Mouse (Mus musculus) forebrain, embryonic 13.5 days (tissue): ENCODE data around the gene Plcd1. TPM values are rescaled to one million over a fixed set of nuclear protein-coding genes. Genes with fewer than 3 reads are reported as not detected.

ENCODE experiments used
- ATAC-seq: fragments of 200-750 bp; cut with Nextera tagmentation; 2 replicates; pipeline ENCODE4 v1.8.0; 2017
- H3K27ac ChIP-seq: fragments of 300-500 bp; sonication (generic); 2 replicates; pipeline ENCODE4 v1.5.1; 2015; ENCODE audit warnings: inconsistent platforms, mild to moderate bottlenecking, moderate library complexity
- H3K27me3 ChIP-seq: fragments of 300-500 bp; sonication (generic); 2 replicates; pipeline ENCODE4 v1.6.1; 2015; ENCODE audit warnings: mild to moderate bottlenecking, inconsistent platforms
- H3K36me3 ChIP-seq: fragments of 300-500 bp; sonication (generic); 2 replicates; pipeline ENCODE4 v1.6.1; 2015; ENCODE audit warnings: mild to moderate bottlenecking, inconsistent platforms; ENCODE audit not compliant: poor library complexity, severe bottlenecking
- H3K4me1 ChIP-seq: fragments of 300-500 bp; sonication (generic); 2 replicates; pipeline ENCODE4 v1.6.1; 2015; ENCODE audit warnings: inconsistent platforms
- H3K4me2 ChIP-seq: fragments of 300-500 bp; sonication (generic); 2 replicates; pipeline ENCODE4 v1.6.1; 2015; ENCODE audit warnings: inconsistent platforms, mild to moderate bottlenecking, moderate library complexity
- H3K4me3 ChIP-seq: fragments of 300-500 bp; sonication (generic); 2 replicates; pipeline ENCODE4 v1.5.1; 2015; ENCODE audit warnings: mild to moderate bottlenecking, inconsistent platforms
- H3K9ac ChIP-seq: fragments of 300-500 bp; sonication (generic); 2 replicates; pipeline ENCODE4 v1.6.1; 2015; ENCODE audit warnings: mild to moderate bottlenecking, inconsistent platforms
- H3K9me3 ChIP-seq: fragments of 300-500 bp; sonication (generic); replicated peaks from 2 replicates; pipeline ENCODE4 v1.6.1; 2016; ENCODE audit warnings: inconsistent platforms
- WGBS: fragments of 180-500 bp; shearing (Covaris S2); methylation state at CpG from one replicate; pipeline ENCODE4 v1.1.7; 2015; 5-methylcytosine and 5-hydroxymethylcytosine counted together
- polyA plus RNA-seq: library from polyadenylated mRNA; unstranded; fragments of >200 nt; fragmentation: Nextera tagmentation; extraction: Ambion mirVana; gene quantifications from 2 replicates; pipeline ENCODE4 v1.2.1, GENCODE M21; 2015

Plcd1 gene
- polyA plus RNA-seq, 1 experiment from 2014 or later = 8.4 TPM

DNA sequence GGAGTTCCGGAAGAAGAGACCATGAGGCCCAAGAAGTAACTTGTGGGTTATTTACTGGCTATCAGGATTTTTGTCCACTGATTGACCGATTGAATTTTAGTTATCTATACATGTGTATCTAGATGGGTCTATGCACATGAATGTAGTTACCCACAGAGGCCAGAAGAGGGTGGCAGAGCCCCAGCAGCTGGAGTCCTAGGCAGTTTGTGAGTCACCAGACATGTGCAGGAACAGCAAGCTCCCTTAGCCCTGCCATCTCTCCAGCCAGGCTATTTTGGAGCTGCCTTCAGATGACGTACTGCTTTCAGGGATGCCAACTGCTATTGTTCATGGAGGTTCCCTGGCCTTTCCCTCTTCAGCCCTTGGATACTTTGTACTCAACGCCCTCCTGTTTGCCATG, 14.3 kb upstream of the Plcd1 start:
- no peak for ATAC-seq
- Histone ChIP-seq H3K27ac (no peak overlapping the region), H3K4me3 (no peak overlapping the region), H3K9me3 (no peaks in the 10 kb centered on the region), H3K4me2 (no peak overlapping the region), H3K27me3 (peaks cover 12% of the 10 kb centered on the region), H3K9ac (no peak overlapping the region), H3K4me1 (peaks cover 11% of the 10 kb centered on the region), H3K36me3 (no peaks in the 10 kb centered on the region)
- 85% methylated on average over 4 of the region's 4 CpGs for whole genome bisulfite sequencing

GRCm38 (mm10) chr9:119102783-119103113, 9.4 kb upstream of the Plcd1 start:
- 2% methylated on average over 19 of the region's 19 CpGs for WGBS
- Histone ChIP-seq H3K4me2 (peak overlapping the region; percentile 84), H3K9me3 (no peaks in the 10 kb centered on the region), H3K4me1 (peaks cover 20% of the 10 kb centered on the region), H3K27me3 (peaks cover 20% of the 10 kb centered on the region), H3K36me3 (no peaks in the 10 kb centered on the region), H3K9ac (peak overlapping the region; percentile 61), H3K4me3 (peak overlapping the region; percentile 62), H3K27ac (no peak overlapping the region)
- ATAC-seq = no peak

DNA sequence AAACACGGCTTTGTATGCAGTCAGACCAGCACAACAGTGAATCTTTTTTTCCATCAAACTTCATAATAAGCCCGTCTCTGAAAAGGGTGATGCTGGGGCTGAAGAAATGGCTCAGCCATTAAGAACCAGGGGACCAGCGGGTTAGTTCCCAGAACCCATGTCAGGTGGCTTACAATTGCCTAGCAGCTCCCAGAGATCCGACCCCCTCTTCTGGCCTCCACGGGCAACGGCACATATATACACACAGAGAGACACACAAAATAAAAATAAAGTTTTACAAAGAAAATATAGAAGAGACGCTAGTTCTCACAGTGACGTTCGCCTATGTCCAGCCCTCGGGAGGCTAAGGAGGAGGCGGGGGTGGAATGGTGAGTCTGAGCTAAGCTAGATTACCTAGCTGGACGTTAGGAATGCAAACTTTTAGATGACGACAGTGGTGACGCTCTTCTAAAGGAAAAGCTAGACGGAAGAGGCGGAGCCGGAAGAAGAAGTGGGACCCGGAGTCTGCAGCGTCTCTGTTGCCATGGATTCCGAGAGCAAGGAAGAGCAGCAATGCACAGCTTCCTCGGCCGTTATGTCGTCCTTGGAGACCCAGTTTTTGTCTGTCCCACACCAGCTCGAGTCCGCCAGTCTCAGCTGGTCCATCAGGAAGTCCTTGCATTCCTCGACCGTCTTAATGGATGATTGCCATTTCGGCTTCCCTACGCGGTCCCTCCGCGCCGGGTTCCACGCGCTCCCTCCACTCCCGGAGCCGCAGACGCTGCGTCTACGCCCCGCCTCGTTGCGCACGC, 8.9 kb upstream of the Plcd1 start, which contains the start of gene Dlec1:
Dlec1 (plus strand) TSS at position 487 of the 791 bp plus-strand sequence.
- peak within 1 kb of the TSS; percentile 84 for H3K4me2 ChIP-seq
- H3K4me3 ChIP-seq = peak within 1 kb of the TSS; percentile 62
- no peaks in the 10 kb centered on the region for H3K9me3 ChIP-seq
- ATAC-seq = peak; percentile 93
- 2% methylated on average over 44 of the region's 44 CpGs for WGBS
- H3K4me1 ChIP-seq = peaks cover 20% of the 10 kb centered on the region
- H3K27me3 ChIP-seq = peaks cover 20% of the 10 kb centered on the region
- peak within 1 kb of the TSS; percentile 61 for H3K9ac ChIP-seq
- H3K36me3 ChIP-seq = no peaks in the 10 kb centered on the region
- no peak within 1 kb of the TSS for H3K27ac ChIP-seq

DNA sequence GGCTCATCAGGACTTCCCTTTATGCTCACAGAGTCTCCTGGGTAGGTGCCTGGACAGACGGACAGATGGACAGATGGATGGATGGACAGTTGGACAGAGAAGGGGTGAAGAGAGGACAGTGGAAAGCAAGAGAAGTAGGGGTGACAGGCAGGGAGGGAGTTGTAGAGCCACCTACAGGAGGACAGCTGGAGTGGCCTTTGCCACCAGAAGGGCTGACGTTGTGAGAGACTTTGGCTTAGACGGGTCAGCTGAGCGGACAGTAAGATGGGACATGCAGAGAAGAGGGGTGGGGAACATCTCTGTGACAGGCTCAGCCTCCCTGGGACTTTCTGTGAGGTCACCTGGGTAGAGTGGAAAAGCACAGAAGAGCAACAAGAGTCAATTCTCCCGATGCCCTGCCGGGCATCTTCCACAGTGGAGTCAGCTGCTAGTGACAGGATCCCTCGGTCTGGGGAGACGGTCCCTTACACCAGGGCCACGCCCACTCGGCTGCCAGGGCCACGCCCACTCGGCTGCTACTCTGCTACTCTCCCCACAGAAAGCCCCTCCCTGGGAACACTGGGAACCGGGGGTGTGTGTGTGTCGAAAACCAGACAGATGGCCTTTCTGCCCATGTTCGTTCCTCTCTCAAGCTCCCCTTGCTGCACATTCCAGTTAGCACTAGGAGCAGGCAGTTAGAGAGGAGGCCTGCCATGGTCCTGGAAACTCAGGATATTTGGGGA, 7.0 kb upstream of the Plcd1 start:
- no peak; the same call in 1 of the 2 replicates for ATAC-seq
- H3K4me2 ChIP-seq = no peak overlapping the region
- 17% methylated on average over 15 of the region's 15 CpGs for WGBS

DNA sequence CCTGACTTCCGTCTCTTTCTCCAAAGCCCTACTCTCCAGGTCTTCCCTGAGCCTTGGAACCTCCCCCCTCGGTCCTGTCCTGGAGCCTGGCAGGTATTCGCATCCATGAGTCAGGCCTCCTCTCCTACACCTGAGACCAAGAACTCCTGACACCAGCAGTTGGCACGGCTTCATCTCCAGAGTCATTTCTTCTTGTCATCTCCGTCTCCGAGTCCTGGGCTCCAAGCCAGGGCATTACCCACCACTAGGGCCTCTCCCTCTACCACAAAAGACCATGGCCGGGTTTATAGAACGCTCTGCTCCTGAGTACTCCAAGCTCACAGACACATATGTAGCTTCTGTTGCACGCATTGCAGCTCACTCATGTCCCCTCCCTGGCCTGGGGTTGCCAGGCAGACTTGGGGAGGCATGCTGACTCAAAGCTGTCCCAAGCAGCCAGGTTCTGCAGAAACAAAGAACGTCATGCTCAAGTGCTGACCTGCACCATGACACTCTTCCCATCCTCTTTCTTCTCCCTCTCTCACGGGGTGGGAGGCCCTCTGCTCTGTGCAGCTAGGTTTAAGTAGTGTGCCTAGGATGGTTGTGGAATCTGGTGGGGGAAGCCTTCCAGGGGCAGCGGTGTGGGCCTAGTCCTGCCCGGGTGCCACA, 1.3 kb upstream of the Plcd1 start:
- H3K36me3 ChIP-seq = no peaks in the 10 kb centered on the region

More for the DNA sequence above, 7.0 kb upstream of the Plcd1 start:
- H3K27me3 ChIP-seq = peaks cover 29% of the 10 kb centered on the region
- H3K4me3 ChIP-seq = no peak overlapping the region
- H3K27ac ChIP-seq = no peak overlapping the region
- no peak overlapping the region for H3K9ac ChIP-seq
- H3K36me3 ChIP-seq = no peaks in the 10 kb centered on the region
- H3K4me1 ChIP-seq = peaks cover 20% of the 10 kb centered on the region
- no peaks in the 10 kb centered on the region for H3K9me3 ChIP-seq

DNA sequence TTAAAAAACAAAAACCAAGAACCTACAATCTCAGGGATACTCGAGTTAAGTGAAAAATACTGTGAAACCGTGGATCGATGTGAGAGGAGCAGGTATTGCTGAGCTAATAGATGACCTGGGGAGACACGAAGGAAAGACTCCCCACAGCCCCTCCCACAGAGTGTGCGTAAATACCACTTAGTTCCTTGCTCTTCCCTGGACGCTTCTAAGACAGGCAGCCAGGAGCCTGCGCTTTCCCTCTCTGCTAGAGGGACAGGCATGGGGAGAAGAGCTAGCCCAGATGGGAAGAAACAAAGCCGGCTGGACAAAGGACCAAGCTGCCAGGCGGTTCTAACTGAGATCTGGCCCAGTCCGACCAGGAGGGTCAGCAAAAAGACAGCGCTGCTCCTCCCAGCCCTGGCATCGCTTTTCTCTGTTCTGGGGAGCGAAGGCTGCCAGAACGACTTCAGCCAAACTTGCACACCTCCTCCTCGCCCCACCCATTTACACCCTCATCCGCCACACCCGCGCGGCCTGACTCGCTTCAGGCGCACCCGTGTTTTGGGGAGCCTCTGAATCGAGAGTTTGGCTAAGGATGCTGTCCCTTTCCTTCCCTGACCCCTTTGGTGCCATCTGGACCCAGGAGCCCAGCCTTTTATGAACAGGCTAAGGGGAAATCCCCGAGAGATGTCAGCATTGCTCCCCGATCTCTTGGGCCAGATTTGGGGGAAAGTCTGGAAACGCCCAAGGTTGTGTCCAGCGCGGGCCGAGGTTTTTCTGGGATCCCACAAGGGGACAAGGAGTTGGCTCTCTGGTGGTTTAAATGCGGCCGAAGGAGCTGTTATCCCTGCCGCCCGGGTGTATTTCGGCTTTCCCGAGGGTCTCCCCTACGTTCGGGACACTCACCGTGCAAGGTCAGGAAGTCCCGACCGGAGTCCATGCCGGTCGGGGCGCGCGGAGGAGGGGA, 556 bp downstream of the Plcd1 start:
- H3K4me1 ChIP-seq = peaks cover 35% of the 10 kb centered on the region
- peak overlapping the region; percentile 72 for H3K4me2 ChIP-seq
- WGBS = 3% methylated on average over 45 of the region's 45 CpGs
- peak overlapping the region; percentile 46 for H3K4me3 ChIP-seq
- peaks cover 49% of the 10 kb centered on the region for H3K27me3 ChIP-seq
- no peak overlapping the region for H3K27ac ChIP-seq
- peak overlapping the region; percentile 56 for H3K9ac ChIP-seq
- no peaks in the 10 kb centered on the region for H3K36me3 ChIP-seq
- ATAC-seq = no peak
- H3K9me3 ChIP-seq = no peaks in the 10 kb centered on the region

More for the DNA sequence above, 1.3 kb upstream of the Plcd1 start:
- ATAC-seq = 0 out of 2 replicates have a peak, but pooled peaks have one; percentile 17
- no peak overlapping the region for H3K9ac ChIP-seq
- H3K4me2 ChIP-seq = no peak overlapping the region
- no peaks in the 10 kb centered on the region for H3K9me3 ChIP-seq
- 69% methylated on average over 13 of the region's 13 CpGs for WGBS
- peaks cover 49% of the 10 kb centered on the region for H3K27me3 ChIP-seq
- no peak overlapping the region for H3K27ac ChIP-seq
- peaks cover 25% of the 10 kb centered on the region for H3K4me1 ChIP-seq
- no peak overlapping the region for H3K4me3 ChIP-seq

DNA sequence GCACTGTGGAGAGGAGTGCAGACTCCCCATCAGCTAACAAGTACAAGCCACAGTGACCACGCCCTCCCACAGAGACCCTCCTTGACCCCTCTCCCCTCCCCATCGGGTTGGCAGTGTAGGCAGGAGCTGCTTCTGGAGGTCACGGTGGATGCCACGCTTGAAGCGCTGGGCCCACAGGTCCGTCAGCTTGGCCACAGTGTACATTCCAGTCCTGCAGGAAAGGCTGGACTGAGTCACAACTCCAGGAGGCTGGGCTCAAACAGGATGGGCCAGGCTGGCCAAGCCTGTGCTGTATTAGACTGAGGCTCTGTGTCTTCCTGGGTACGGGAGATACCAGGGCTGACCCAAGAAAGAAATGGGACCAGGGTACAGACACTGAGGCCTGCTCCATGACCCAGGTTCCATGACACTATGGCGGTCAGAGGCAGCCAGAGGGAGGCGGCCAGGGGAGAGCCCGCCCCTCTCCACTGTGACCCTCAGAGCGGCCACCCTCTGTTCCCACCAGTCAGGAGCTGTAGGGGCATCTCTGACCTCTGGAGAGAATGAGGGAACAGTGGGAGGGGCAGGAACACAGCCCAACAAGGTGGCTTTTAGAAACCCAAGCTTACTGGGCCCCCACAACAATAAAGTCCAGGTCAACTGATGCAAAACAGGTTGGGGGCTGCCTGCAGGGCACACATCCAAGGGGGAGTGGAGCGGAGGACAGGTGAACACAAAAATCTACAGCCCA, 1.6 kb downstream of the Plcd1 start:
- Histone ChIP-seq H3K9ac (no peak overlapping the region; the same call in 1 of the 2 replicates), H3K4me3 (peak overlapping the region; percentile 46), H3K4me2 (peak overlapping the region; percentile 72), H3K27me3 (peaks cover 48% of the 10 kb centered on the region), H3K27ac (no peak overlapping the region), H3K4me1 (peaks cover 36% of the 10 kb centered on the region), H3K36me3 (no peaks in the 10 kb centered on the region), H3K9me3 (no peaks in the 10 kb centered on the region)
- ATAC-seq = no peak
- WGBS = 74% methylated on average over 12 of the region's 12 CpGs

DNA sequence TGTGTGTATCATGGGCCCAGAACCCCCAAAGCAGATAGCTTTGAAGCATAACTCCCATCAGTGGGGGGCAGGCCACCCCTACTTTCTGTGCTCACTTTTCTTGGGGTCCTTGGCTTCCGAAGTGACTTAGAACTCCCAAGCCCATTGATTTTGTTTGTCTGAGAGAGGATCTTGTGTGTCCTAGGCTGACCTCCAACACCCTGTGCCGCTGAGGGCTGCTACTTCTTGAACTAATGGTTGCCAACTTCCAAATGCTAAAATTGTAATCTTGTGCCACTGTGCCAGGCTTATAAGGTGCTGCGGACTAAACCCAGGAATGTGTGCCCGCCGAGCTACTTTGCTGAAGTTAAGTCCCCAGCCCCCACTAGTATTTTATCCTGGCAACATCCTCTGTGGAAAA, 2.8 kb downstream of the Plcd1 start:
- no peaks in the 10 kb centered on the region for H3K9me3 ChIP-seq
- WGBS = 90% methylated on average over 5 of the region's 5 CpGs
- no peak for ATAC-seq
- no peaks in the 10 kb centered on the region for H3K36me3 ChIP-seq
- peaks cover 42% of the 10 kb centered on the region for H3K4me1 ChIP-seq
- no peak overlapping the region for H3K4me2 ChIP-seq
- H3K27ac ChIP-seq = no peak overlapping the region
- H3K4me3 ChIP-seq = no peak overlapping the region
- H3K27me3 ChIP-seq = peaks cover 42% of the 10 kb centered on the region
- H3K9ac ChIP-seq = no peak overlapping the region

- Histone ChIP-seq H3K27ac (no peak overlapping the region), H3K9ac (no peak overlapping the region), H3K36me3 (no peaks in the 10 kb centered on the region), H3K4me3 (no peak overlapping the region), H3K4me2 (no peak overlapping the region), H3K9me3 (no peaks in the 10 kb centered on the region), H3K4me1 (peaks cover 42% of the 10 kb centered on the region), H3K27me3 (peaks cover 32% of the 10 kb centered on the region)
- 50% methylated on average over 7 of the region's 7 CpGs for WGBS
- ATAC-seq = no peak
Observed at GRCm38 (mm10) chr9:119089437-119089836, 3.9 kb downstream of the Plcd1 start.

- H3K4me3 ChIP-seq = peak overlapping the region; percentile 31
- peaks cover 34% of the 10 kb centered on the region for H3K4me1 ChIP-seq
- peak; percentile 73 for ATAC-seq
- H3K4me2 ChIP-seq = peak overlapping the region; percentile 58
- H3K9me3 ChIP-seq = no peaks in the 10 kb centered on the region
- H3K36me3 ChIP-seq = no peaks in the 10 kb centered on the region
- peaks cover 21% of the 10 kb centered on the region for H3K27me3 ChIP-seq
- WGBS = 1% methylated on average over 24 of the region's 24 CpGs
- H3K9ac ChIP-seq = no peak overlapping the region
- no peak overlapping the region for H3K27ac ChIP-seq
Observed at GRCm38 (mm10) chr9:119088148-119088801, 5.0 kb downstream of the Plcd1 start.
